Comparison of ENCODE assay signal across 8 mouse cellular contexts in the genomic region with DNA sequence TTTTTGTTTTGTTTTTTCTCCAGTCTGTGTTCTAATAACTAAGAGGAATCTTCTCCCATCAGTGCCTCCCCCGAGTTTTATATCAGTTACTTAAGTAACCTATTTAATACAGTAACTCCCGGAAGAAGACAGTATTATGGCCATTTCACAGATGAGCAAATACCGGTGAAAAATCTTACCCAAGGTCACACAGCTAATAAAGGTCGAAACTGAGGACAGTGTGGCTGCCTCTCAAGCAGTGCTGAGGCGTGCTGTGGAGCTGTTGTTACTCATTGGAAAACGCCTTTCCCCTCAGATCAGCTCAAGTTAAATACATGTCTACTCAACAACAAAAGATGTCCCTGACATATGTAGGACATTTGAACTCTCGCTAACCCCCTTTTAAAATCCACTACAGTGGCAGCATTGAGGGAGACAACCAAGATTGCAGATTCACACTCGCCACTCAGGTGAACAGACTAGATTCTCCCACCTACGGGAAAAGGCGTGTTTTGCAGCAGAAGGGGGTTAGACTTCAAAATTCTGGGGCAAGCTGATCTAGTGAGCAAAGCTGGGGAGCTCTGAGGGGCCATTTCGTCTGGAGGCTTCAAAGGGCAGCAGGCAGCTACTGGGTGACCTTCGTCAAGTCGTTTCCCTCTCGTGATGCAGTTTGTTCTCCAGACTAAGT. TPM values are rescaled to one million over a fixed set of nuclear protein-coding genes. Genes with fewer than 3 reads are reported as not detected.
DNase-seq lines count a peak whose midpoint lies in the region; ATAC-seq lines count a peak whose summit lies in the region.

No protein-coding gene starts in this region.

- H3K4me2 ChIP-seq in heart, embryonic 12.5 days = peak overlapping the region; percentile 88
- peak overlapping the region; percentile 84 for H3K4me2 ChIP-seq in forebrain, embryonic 14.5 days (ENCODE audit: low read length)
- peak overlapping the region; percentile 95 for H3K4me2 ChIP-seq in liver, embryonic 11.5 days

- H3K4me3 ChIP-seq in heart, embryonic 12.5 days = peak overlapping the region; percentile 97
- peak overlapping the region; percentile 92 for H3K4me3 ChIP-seq in forebrain, embryonic 14.5 days (ENCODE audit: low read depth, low read length)
- peak overlapping the region; percentile 100 for H3K4me3 ChIP-seq in liver, embryonic 11.5 days (ENCODE audit: low read depth, low read length)

- no peak for ATAC-seq in heart, embryonic 12.5 days (ENCODE audit: insufficient number of reproducible peaks, low FRiP score)
- ATAC-seq in forebrain, embryonic 14.5 days = no peak
- ATAC-seq in liver, embryonic 11.5 days (replicated peaks; ENCODE audit: low FRiP score) = no peak

- peak overlapping the region; percentile 99 for H3K9ac ChIP-seq in heart, embryonic 12.5 days
- H3K9ac ChIP-seq in forebrain, embryonic 14.5 days (ENCODE audit: low read length) = peak overlapping the region; percentile 98
- peak overlapping the region; percentile 96 for H3K9ac ChIP-seq in liver, embryonic 11.5 days (ENCODE audit: low read depth, low read length)

- no peaks in the 10 kb centered on the region for H3K9me3 ChIP-seq in heart, embryonic 12.5 days (replicated peaks)
- H3K9me3 ChIP-seq in forebrain, embryonic 14.5 days (replicated peaks; ENCODE audit: control insufficient read depth, low read length) = no peaks in the 10 kb centered on the region
- no peaks in the 10 kb centered on the region for H3K9me3 ChIP-seq in liver, embryonic 11.5 days (ENCODE audit: control insufficient read depth, low read length)

- DNase-seq in heart, adult 8-10 months (ENCODE audit: low spot score) = no peak
- DNase-seq in ES-CJ7 (ENCODE audit: low read depth, low spot score) = peak; percentile 59
- DNase-seq in forebrain, embryonic 14.5 days (ENCODE audit: low spot score) = no peak
- DNase-seq in liver, embryonic 11.5 days (ENCODE audit: low spot score) = no peak
- peak; percentile 22 for DNase-seq in thymus, postnatal 25 days
- DNase-seq in left cerebral cortex, adult 9 months (ENCODE audit: low spot score in 2 of 2) = no peak
- no peak for DNase-seq in layer of hippocampus, postnatal 25 days (ENCODE audit: extremely low spot score in 1 of 2, low spot score in 1 of 2)

- H3K27ac ChIP-seq in heart, embryonic 12.5 days (ENCODE audit: poor library complexity, severe bottlenecking) = peak overlapping the region; percentile 89
- no peak overlapping the region; the same call in 1 of the 2 replicates for H3K27ac ChIP-seq in forebrain, embryonic 14.5 days (ENCODE audit: low read depth, low read length)
- H3K27ac ChIP-seq in liver, embryonic 11.5 days (ENCODE audit: low read depth, low read length) = peak overlapping the region; percentile 69

- 25% methylated on average over 14 of the region's 14 CpGs for WGBS in heart, embryonic 12.5 days
- WGBS in forebrain, embryonic 14.5 days = 29% methylated on average over 14 of the region's 14 CpGs
- WGBS in liver, embryonic 11.5 days = 22% methylated on average over 14 of the region's 14 CpGs

- no peaks in the 10 kb centered on the region for H3K27me3 ChIP-seq in heart, embryonic 12.5 days (replicated peaks)
- no peaks in the 10 kb centered on the region for H3K27me3 ChIP-seq in forebrain, embryonic 14.5 days (replicated peaks; ENCODE audit: control insufficient read depth, insufficient read depth, low read length)
- no peaks in the 10 kb centered on the region for H3K27me3 ChIP-seq in liver, embryonic 11.5 days (replicated peaks; ENCODE audit: control insufficient read depth, insufficient read depth, low read length)

- peaks cover 22% of the 10 kb centered on the region for H3K4me1 ChIP-seq in heart, embryonic 12.5 days (replicated peaks)
- H3K4me1 ChIP-seq in forebrain, embryonic 14.5 days (ENCODE audit: control insufficient read depth, insufficient read depth, low read length) = peaks cover 12% of the 10 kb centered on the region
- peaks cover 31% of the 10 kb centered on the region for H3K4me1 ChIP-seq in liver, embryonic 11.5 days (replicated peaks; ENCODE audit: control insufficient read depth, insufficient read depth, low read length)

- H3K36me3 ChIP-seq in heart, embryonic 12.5 days = peaks cover 30% of the 10 kb centered on the region
- peaks cover 30% of the 10 kb centered on the region for H3K36me3 ChIP-seq in forebrain, embryonic 14.5 days (ENCODE audit: control insufficient read depth, insufficient read depth, low read length)
- H3K36me3 ChIP-seq in liver, embryonic 11.5 days (ENCODE audit: control insufficient read depth, insufficient read depth, low read length) = peaks cover 16% of the 10 kb centered on the region

RNA-seq across cellular contexts. Expression of gene Ndufa6, which starts 0.9 kb away (rescaled TPM):
- polyA plus RNA-seq in heart, embryonic 12.5 days (2016; fragmentation: Nextera tagmentation; extraction: Ambion mirVana) = 475 and 496 TPM in 2 replicates
- 100 to 1,000 TPM; 658 to 797 (median 740) TPM for total RNA-seq in heart, adult 8-10 months (2022)
- 302 and 403 TPM in 2 replicates for polyA plus RNA-seq in forebrain, embryonic 14.5 days (2014; fragmentation: Nextera tagmentation; extraction: Ambion mirVana)
- polyA plus RNA-seq in liver, embryonic 11.5 days (2014; fragmentation: Nextera tagmentation; extraction: Ambion mirVana) = 432 and 467 TPM in 2 replicates
- 100 to 1,000 TPM; 202 to 220 TPM for total RNA-seq in layer of hippocampus, postnatal 25 days (2021)

RNA-seq across cellular contexts. Expression of gene Smdt1, which starts 14.5 kb away (rescaled TPM):
- polyA plus RNA-seq in heart, embryonic 12.5 days (2016; fragmentation: Nextera tagmentation; extraction: Ambion mirVana) = 299 and 309 TPM in 2 replicates
- total RNA-seq in heart, adult 8-10 months (2022) = 100 to 1,000 TPM; 190 to 214 (median 204) TPM
- polyA plus RNA-seq in forebrain, embryonic 14.5 days (2014; fragmentation: Nextera tagmentation; extraction: Ambion mirVana) = 296 and 326 TPM in 2 replicates
- polyA plus RNA-seq in liver, embryonic 11.5 days (2014; fragmentation: Nextera tagmentation; extraction: Ambion mirVana) = 218 and 233 TPM in 2 replicates
- 100 to 1,000 TPM; 139 to 150 TPM for total RNA-seq in layer of hippocampus, postnatal 25 days (2021)

RNA-seq across cellular contexts. Expression of gene Pheta2, which starts 14.5 kb away (rescaled TPM):
- 9.8 and 9.9 TPM in 2 replicates for polyA plus RNA-seq in heart, embryonic 12.5 days (2016; fragmentation: Nextera tagmentation; extraction: Ambion mirVana)
- under 1 TPM; 0.44 to 0.57 (median 0.48) TPM for total RNA-seq in heart, adult 8-10 months (2022)
- polyA plus RNA-seq in forebrain, embryonic 14.5 days (2014; fragmentation: Nextera tagmentation; extraction: Ambion mirVana) = 0.63 and 0.80 TPM in 2 replicates
- 34.0 and 35.4 TPM in 2 replicates for polyA plus RNA-seq in liver, embryonic 11.5 days (2014; fragmentation: Nextera tagmentation; extraction: Ambion mirVana)
- total RNA-seq in layer of hippocampus, postnatal 25 days (2021) = under 1 TPM; 0.66 to 0.92 TPM

RNA-seq across cellular contexts. Expression of gene Naga, which starts 14.5 kb away (rescaled TPM):
- 40.5 and 44.6 TPM in 2 replicates for polyA plus RNA-seq in heart, embryonic 12.5 days (2016; fragmentation: Nextera tagmentation; extraction: Ambion mirVana)
- 10 to 100 TPM; 27.1 to 32.1 (median 29.9) TPM for total RNA-seq in heart, adult 8-10 months (2022)
- 27.5 and 29.6 TPM in 2 replicates for polyA plus RNA-seq in forebrain, embryonic 14.5 days (2014; fragmentation: Nextera tagmentation; extraction: Ambion mirVana)
- polyA plus RNA-seq in liver, embryonic 11.5 days (2014; fragmentation: Nextera tagmentation; extraction: Ambion mirVana) = 33.7 and 37.2 TPM in 2 replicates
- 10 to 100 TPM; 33.1 to 36.7 TPM for total RNA-seq in layer of hippocampus, postnatal 25 days (2021)

RNA-seq across cellular contexts. Expression of gene Cyp2d22, which starts 26.8 kb away (rescaled TPM):
- 7.3 and 8.0 TPM in 2 replicates for polyA plus RNA-seq in heart, embryonic 12.5 days (2016; fragmentation: Nextera tagmentation; extraction: Ambion mirVana)
- total RNA-seq in heart, adult 8-10 months (2022) = 10 to 100 TPM; 19.3 to 30.9 (median 23.3) TPM
- polyA plus RNA-seq in forebrain, embryonic 14.5 days (2014; fragmentation: Nextera tagmentation; extraction: Ambion mirVana) = 0.63 and 1.2 TPM in 2 replicates
- 6.8 and 7.0 TPM in 2 replicates for polyA plus RNA-seq in liver, embryonic 11.5 days (2014; fragmentation: Nextera tagmentation; extraction: Ambion mirVana)
- 10 to 100 TPM; 40.3 to 41.1 TPM for total RNA-seq in layer of hippocampus, postnatal 25 days (2021)

Comparison
In these comparisons a context has a peak if more than half of its experiments do, and no peak if none do; other contexts are left out.
1. DNase-seq: peak in ES-CJ7 (single experiment) and thymus, postnatal 25 days (single experiment); none in heart, adult 8-10 months (single experiment), forebrain, embryonic 14.5 days (single experiment), liver, embryonic 11.5 days (single experiment), left cerebral cortex, adult 9 months (0 of 2) and layer of hippocampus, postnatal 25 days (0 of 2).
2. Peak in every context shown above with its lines, with median percentiles within 50 percentile points of each other: H3K4me2 ChIP-seq, H3K4me3 ChIP-seq and H3K9ac ChIP-seq.